Mouse (Mus musculus): ENCODE measurements around the gene Zbtb21.

DNA sequence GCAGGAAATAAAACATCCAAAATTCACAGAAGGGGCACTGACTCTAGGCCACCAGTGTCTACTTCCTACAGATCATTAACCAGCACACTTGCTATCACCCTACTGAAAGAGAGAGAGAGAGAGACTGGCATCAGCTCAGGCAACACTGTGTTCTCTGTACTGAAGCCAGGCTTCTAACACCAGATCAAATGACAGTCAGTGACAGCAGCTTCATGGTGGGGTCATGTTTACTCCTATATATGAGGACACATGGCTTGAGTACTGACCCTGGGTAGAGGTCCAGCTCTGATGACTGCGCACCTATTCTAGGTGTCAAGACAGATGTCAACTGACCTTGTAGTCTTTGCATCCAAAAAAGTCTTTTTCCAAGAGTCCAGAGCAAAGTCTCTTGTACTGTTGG lies 41.8 kb downstream of the Zbtb21 start:
- TF ChIP-seq CTCF (IDR thresholded peaks at IDR 0.05; ENCODE audit: extremely low read depth, insufficient read depth, insufficient read length, insufficient replicate concordance) (no peak), POLR2A (IDR thresholded peaks at IDR 0.05; ENCODE audit: low read depth, low read length) (no peak)
